12 mouse cellular contexts compared by ENCODE assay signal in genomic region chr12:108098201-108098980, GRCm38 (mm10).
DNase-seq lines count a peak whose midpoint lies in the region; ATAC-seq and TF ChIP-seq lines count a peak whose summit lies in the region.
"Had no signal": no experiment of that assay in that cellular context is flagged by ENCODE, and none has a peak within 500 bp of the region (broad histone marks: within the 10 kb centered on the region; RNA-seq: fewer than 3 reads in every experiment).

No protein-coding gene starts in this region.

- intact Hi-C loops in gastrocnemius, adult 2 months (cut with DNase I) = no loop called here

- no peak overlapping the region for H3K9ac ChIP-seq in forebrain, embryonic 14.5 days (ENCODE audit: low read length)
- H3K9ac ChIP-seq: neural tube, embryonic 15.5 days had no signal

- H3K4me2 ChIP-seq in forebrain, embryonic 14.5 days (ENCODE audit: low read length) = no peak overlapping the region
- H3K4me2 ChIP-seq: neural tube, embryonic 15.5 days had no signal

- H3K9me3 ChIP-seq in forebrain, embryonic 14.5 days (replicated peaks; ENCODE audit: control insufficient read depth, low read length) = no peaks in the 10 kb centered on the region
- H3K9me3 ChIP-seq: neural tube, embryonic 15.5 days had no signal

- no peaks in the 10 kb centered on the region for H3K36me3 ChIP-seq in forebrain, embryonic 14.5 days (ENCODE audit: control insufficient read depth, insufficient read depth, low read length)
- H3K36me3 ChIP-seq: neural tube, embryonic 15.5 days had no signal

- TF ChIP-seq CTCF in gastrocnemius, adult 2 months (IDR thresholded peaks at IDR 0.05) = no peak

- no peaks in the 10 kb centered on the region for H3K27me3 ChIP-seq in forebrain, embryonic 14.5 days (replicated peaks; ENCODE audit: control insufficient read depth, insufficient read depth, low read length)
- H3K27me3 ChIP-seq: neural tube, embryonic 15.5 days had no signal

- DNase-seq in gastrocnemius, postnatal 10 days = peak; percentile 28
- no peak for DNase-seq in gastrocnemius, adult 18-20 months (ENCODE audit: low spot score)
- peak; percentile 44 for DNase-seq in right cerebral cortex, postnatal 14 days
- DNase-seq in right cerebral cortex, postnatal 25 days = no peak
- peak; percentile 24 for DNase-seq in forebrain, embryonic 14.5 days (ENCODE audit: low spot score)
- DNase-seq in thymus, postnatal 36 days = peak; percentile 34 to 51
- DNase-seq in frontal cortex, adult 2 months (ENCODE audit: extremely low spot score in 1 of 2, low spot score in 1 of 2) = no peak
- DNase-seq in gastrocnemius, adult 2 months = no peak
- DNase-seq: cerebellum, postnatal 36 days; kidney, postnatal 14 days had no signal

- WGBS in forebrain, embryonic 14.5 days = 59% methylated on average over 18 of the region's 18 CpGs

- H3K4me1 ChIP-seq in forebrain, embryonic 14.5 days (ENCODE audit: control insufficient read depth, insufficient read depth, low read length) = no peaks in the 10 kb centered on the region
- H3K4me1 ChIP-seq: neural tube, embryonic 15.5 days had no signal

- H3K27ac ChIP-seq in forebrain, embryonic 14.5 days (ENCODE audit: low read depth, low read length) = peak overlapping the region; percentile 3; the same call in 1 of the 2 replicates
- no peak overlapping the region for H3K27ac ChIP-seq in gastrocnemius, adult 2 months
- H3K27ac ChIP-seq: macrophage; neural tube, embryonic 15.5 days had no signal

- no peak overlapping the region for H3K4me3 ChIP-seq in forebrain, embryonic 14.5 days (ENCODE audit: low read depth, low read length)
- H3K4me3 ChIP-seq in gastrocnemius, adult 2 months = no peak overlapping the region
- H3K4me3 ChIP-seq: neural tube, embryonic 15.5 days had no signal

- peak; percentile 29; the same call in 1 of the 2 replicates for ATAC-seq in forebrain, embryonic 14.5 days

Comparison
In these comparisons a context has a peak if more than half of its experiments do, and no peak if none do; other contexts are left out.
1. DNase-seq: peak in gastrocnemius, postnatal 10 days (single experiment), right cerebral cortex, postnatal 14 days (single experiment), forebrain, embryonic 14.5 days (single experiment) and thymus, postnatal 36 days (2 of 2); none in gastrocnemius, adult 18-20 months (single experiment), right cerebral cortex, postnatal 25 days (single experiment), frontal cortex, adult 2 months (0 of 2) and gastrocnemius, adult 2 months (single experiment).